Mouse (Mus musculus) embryonic fibroblast, embryonic 13.5 days (primary cell): ENCODE data around the gene Plekhh3. TPM values are rescaled to one million over a fixed set of nuclear protein-coding genes. Genes with fewer than 3 reads are reported as not detected.
"Not testable (repeated sequence)": the region's sequence is repeated elsewhere in the genome, so short reads cannot be mapped to it uniquely, and the experiment has no call there.

Source experiments
- H3K27ac ChIP-seq: 2 replicates; pipeline ENCODE4 v1.5.1; 2012; ENCODE audit warnings: low read length, control low read depth, inconsistent platforms; ENCODE audit not compliant: insufficient read depth
- H3K4me1 ChIP-seq: 2 replicates; pipeline ENCODE4 v1.6.1; 2011; ENCODE audit warnings: low read length; ENCODE audit not compliant: control insufficient read depth, insufficient read depth
- H3K4me3 ChIP-seq: 2 replicates; pipeline ENCODE4 v1.5.1; 2011; ENCODE audit warnings: mild to moderate bottlenecking, control low read depth, low read length; ENCODE audit not compliant: insufficient read depth
- CTCF ChIP-seq: IDR thresholded peaks from 2 replicates; pipeline ENCODE4 v1.5.1; 2011; ENCODE audit warnings: mild to moderate bottlenecking, control low read depth, low read length, moderate library complexity, borderline replicate concordance; ENCODE audit not compliant: insufficient read depth
- POLR2A ChIP-seq: IDR thresholded peaks from 2 replicates; pipeline ENCODE4 v1.6.1; 2011; ENCODE audit warnings: low read depth, mild to moderate bottlenecking, control low read depth, low read length, moderate library complexity
- polyA plus RNA-seq: library from polyadenylated mRNA; stranded (reverse); fragments of >200 nt; gene quantifications from 2 replicates; pipeline ENCODE4 v1.2.4, GENCODE M21; 2011; ENCODE audit warnings: low read depth; ENCODE audit not compliant: missing spikeins, insufficient read length

Gene Plekhh3
- polyA plus RNA-seq, 1 experiment: 11.5 TPM

GRCm38 (mm10) chr11:101162772-101163171 lies 8.4 kb downstream of the Plekhh3 start:
- TF ChIP-seq POLR2A (no peak), CTCF (no peak)
- Histone ChIP-seq H3K27ac (no peak overlapping the region), H3K4me1 (no peaks in the 10 kb centered on the region), H3K4me3 (no peak overlapping the region)

DNA sequence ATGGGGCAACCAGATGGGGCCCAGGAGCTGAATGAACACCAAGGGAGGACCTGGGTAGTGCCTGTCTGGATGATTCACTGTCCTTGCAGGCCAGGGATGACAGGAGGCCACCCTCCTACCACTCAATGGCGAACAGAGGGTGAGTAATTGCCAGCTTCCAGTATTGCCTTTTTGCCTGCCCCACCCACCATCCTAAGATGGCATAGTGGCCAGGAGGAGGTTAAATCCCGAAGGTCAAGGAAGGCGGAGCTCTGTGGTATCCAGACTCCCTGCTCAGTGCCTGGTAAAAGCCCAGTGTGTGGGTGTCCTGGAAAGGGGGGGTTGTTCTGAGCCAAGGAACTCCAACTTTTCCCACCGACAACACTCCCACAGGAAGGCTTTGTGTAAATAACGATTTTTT lies 8.8 kb downstream of the Plekhh3 start:
- no peak for TF ChIP-seq POLR2A
- no peak for TF ChIP-seq CTCF
- Histone ChIP-seq H3K4me1 (no peaks in the 10 kb centered on the region), H3K4me3 (no peak overlapping the region), H3K27ac (no peak overlapping the region)

- Histone ChIP-seq H3K4me1 (no peaks in the 10 kb centered on the region), H3K27ac (no peak overlapping the region), H3K4me3 (no peak overlapping the region)
- TF ChIP-seq POLR2A (no peak), CTCF (no peak)
Measured at GRCm38 (mm10) chr11:101161551-101161950, 9.6 kb downstream of the Plekhh3 start.

- not testable (repeated sequence) for H3K4me1 ChIP-seq, H3K27ac ChIP-seq, H3K4me3 ChIP-seq
Measured at GRCm38 (mm10) chr11:101160981-101161505, 10.1 kb downstream of the Plekhh3 start.

GRCm38 (mm10) chr11:101160151-101160550 lies 11.0 kb downstream of the Plekhh3 start:
- not testable (repeated sequence) for H3K27ac ChIP-seq, H3K4me1 ChIP-seq, H3K4me3 ChIP-seq

- TF ChIP-seq POLR2A (peak; percentile 70), CTCF (no peak)
- peak within 1 kb of the TSS; percentile 24 for H3K4me3 ChIP-seq
- no peaks in the 10 kb centered on the region for H3K4me1 ChIP-seq
- no peak within 1 kb of the TSS for H3K27ac ChIP-seq
Measured at GRCm38 (mm10) chr11:101155728-101156371, 15.3 kb downstream of the Plekhh3 start, which contains the start of gene Tubg2. Gene Tubg2, plus strand, starts transcription at chr11:101155907.

DNA sequence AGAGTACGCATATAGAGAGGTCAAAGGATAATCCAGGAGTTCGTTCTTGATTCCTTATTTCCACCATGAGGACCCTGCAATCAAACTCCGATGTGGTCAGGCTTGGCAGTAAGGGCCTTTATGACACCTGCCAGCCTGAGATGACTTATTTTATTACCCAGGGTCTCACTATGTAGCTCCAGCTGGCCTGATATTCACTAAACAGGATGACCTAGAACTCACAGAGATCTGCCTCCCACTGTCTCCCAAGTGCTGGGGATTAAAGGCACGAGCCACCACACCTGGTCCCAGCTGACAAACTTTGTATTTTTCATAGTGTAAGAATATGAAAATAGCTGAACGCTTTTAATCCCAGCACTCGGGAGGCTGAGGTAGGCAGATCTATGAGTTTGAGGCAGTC lies 16.0 kb downstream of the Plekhh3 start:
- Histone ChIP-seq H3K27ac (no peak overlapping the region), H3K4me1 (no peaks in the 10 kb centered on the region), H3K4me3 (no peak overlapping the region)
- TF ChIP-seq CTCF: no peak
- no peak for TF ChIP-seq POLR2A

GRCm38 (mm10) chr11:101154648-101155047 lies 16.5 kb downstream of the Plekhh3 start:
- TF ChIP-seq POLR2A: no peak
- TF ChIP-seq CTCF: no peak
- Histone ChIP-seq H3K27ac (no peak overlapping the region), H3K4me1 (no peaks in the 10 kb centered on the region), H3K4me3 (no peak overlapping the region)

GRCm38 (mm10) chr11:101152825-101153224 lies 18.3 kb downstream of the Plekhh3 start:
- TF ChIP-seq POLR2A (no peak), CTCF (no peak)
- H3K4me1 ChIP-seq: peaks cover 7% of the 10 kb centered on the region; the same call in 1 of the 2 replicates
- no peak overlapping the region for H3K27ac ChIP-seq
- no peak overlapping the region for H3K4me3 ChIP-seq

GRCm38 (mm10) chr11:101151063-101151462 lies 20.1 kb downstream of the Plekhh3 start:
- TF ChIP-seq POLR2A (no peak), CTCF (no peak)
- H3K4me1 ChIP-seq: peaks cover 7% of the 10 kb centered on the region; the same call in 1 of the 2 replicates
- no peak overlapping the region for H3K4me3 ChIP-seq
- no peak overlapping the region for H3K27ac ChIP-seq
